Comparison of ENCODE assay signal across 25 mouse cellular contexts in genomic region chr8:120120951-120121350, GRCm38 (mm10). TPM values are rescaled to one million over a fixed set of nuclear protein-coding genes. Genes with fewer than 3 reads are reported as not detected.
DNase-seq lines count a peak whose midpoint lies in the region; ATAC-seq and TF ChIP-seq lines count a peak whose summit lies in the region.
"Had no signal": no experiment of that assay in that cellular context is flagged by ENCODE, and none has a peak within 500 bp of the region (broad histone marks: within the 10 kb centered on the region; RNA-seq: fewer than 3 reads in every experiment).

No protein-coding gene starts in this region.

- H3K36me3 ChIP-seq in heart, embryonic 10.5 days, result peaks cover 6% of the 10 kb centered on the region; the same call in 1 of the 2 replicates
- no peaks in the 10 kb centered on the region for H3K36me3 ChIP-seq in heart, postnatal 0 days (replicated peaks; ENCODE audit: control insufficient read depth, insufficient read depth, low read length)
- no peaks in the 10 kb centered on the region for H3K36me3 ChIP-seq in stomach, postnatal 0 days (ENCODE audit: control insufficient read depth, insufficient read depth, low read length)
- H3K36me3 ChIP-seq: lung, embryonic 15.5 days; stomach, embryonic 15.5 days had no signal

- 57% methylated on average over 5 of the region's 5 CpGs for WGBS in heart, embryonic 10.5 days
- 38% methylated on average over 5 of the region's 5 CpGs for WGBS in heart, postnatal 0 days
- 22% methylated on average over 5 of the region's 5 CpGs for WGBS in stomach, postnatal 0 days

- no peaks in the 10 kb centered on the region for H3K9me3 ChIP-seq in heart, embryonic 10.5 days
- no peaks in the 10 kb centered on the region for H3K9me3 ChIP-seq in heart, postnatal 0 days (replicated peaks; ENCODE audit: control insufficient read depth, low read length)
- H3K9me3 ChIP-seq in stomach, postnatal 0 days (ENCODE audit: control insufficient read depth, low read length), result no peaks in the 10 kb centered on the region
- H3K9me3 ChIP-seq: lung, embryonic 15.5 days; stomach, embryonic 15.5 days had no signal

- peak overlapping the region; percentile 89 for H3K27ac ChIP-seq in heart, embryonic 10.5 days
- H3K27ac ChIP-seq in heart, postnatal 0 days (ENCODE audit: low read depth), result peak overlapping the region; percentile 49; the same call in 1 of the 2 replicates
- H3K27ac ChIP-seq in stomach, postnatal 0 days (replicated peaks), result no peak overlapping the region
- H3K27ac ChIP-seq: hindbrain, embryonic 14.5 days; liver, embryonic 14.5 days; lung, embryonic 15.5 days; macrophage; stomach, embryonic 15.5 days had no signal

- no peak for TF ChIP-seq CTCF in heart, postnatal 0 days (IDR thresholded peaks at IDR 0.05; ENCODE audit: low read depth)
- TF ChIP-seq CTCF in stomach, postnatal 0 days (IDR thresholded peaks at IDR 0.05; ENCODE audit: low read depth), result no peak

- no peak for TF ChIP-seq EP300 in heart, postnatal 0 days (IDR thresholded peaks at IDR 0.05; ENCODE audit: low read depth)
- TF ChIP-seq EP300 in stomach, postnatal 0 days (optimal IDR thresholded peaks at IDR 0.05), result no peak

- intact Hi-C loops in heart, postnatal 25 days (cut with DNase I), result no loop called here
- intact Hi-C loops in heart, postnatal 10 days (cut with DNase I), result no loop called here

- H3K4me3 ChIP-seq in heart, embryonic 10.5 days, result no peak overlapping the region
- H3K4me3 ChIP-seq in heart, postnatal 0 days (ENCODE audit: low read depth, low read length), result no peak overlapping the region
- no peak overlapping the region for H3K4me3 ChIP-seq in stomach, postnatal 0 days (ENCODE audit: low read depth, low read length)
- H3K4me3 ChIP-seq: heart, adult 2 months; lung, embryonic 15.5 days; stomach, embryonic 15.5 days had no signal

- H3K9ac ChIP-seq in heart, postnatal 0 days (replicated peaks; ENCODE audit: low read depth, low read length), result no peak overlapping the region
- H3K9ac ChIP-seq in stomach, postnatal 0 days (ENCODE audit: low read length), result no peak overlapping the region
- H3K9ac ChIP-seq: forebrain, postnatal 0 days; hindbrain, embryonic 14.5 days; liver, embryonic 14.5 days; lung, embryonic 15.5 days; stomach, embryonic 15.5 days had no signal

- H3K27me3 ChIP-seq in heart, embryonic 10.5 days (ENCODE audit: insufficient read depth, poor library complexity, severe bottlenecking), result peaks cover 19% of the 10 kb centered on the region
- H3K27me3 ChIP-seq in heart, postnatal 0 days (ENCODE audit: control insufficient read depth, insufficient read depth, low read length), result no peaks in the 10 kb centered on the region
- H3K27me3 ChIP-seq in stomach, postnatal 0 days (ENCODE audit: control insufficient read depth, insufficient read depth, low read length), result no peaks in the 10 kb centered on the region

- peaks cover 80% of the 10 kb centered on the region for H3K4me1 ChIP-seq in heart, embryonic 10.5 days
- peaks cover 60% of the 10 kb centered on the region for H3K4me1 ChIP-seq in heart, postnatal 0 days (ENCODE audit: control insufficient read depth, insufficient read depth)
- peaks cover 2% of the 10 kb centered on the region; the same call in 1 of the 2 replicates for H3K4me1 ChIP-seq in stomach, postnatal 0 days (replicated peaks; ENCODE audit: control insufficient read depth, insufficient read depth)

- 0 out of 2 replicates have a peak, but pooled peaks have one; percentile 20 for ATAC-seq in heart, postnatal 0 days (ENCODE audit: insufficient read depth, low read depth)
- ATAC-seq in stomach, postnatal 0 days (ENCODE audit: low FRiP score, low TSS enrichment), result peak; percentile 19; the same call in 1 of the 2 replicates
- ATAC-seq: forebrain, postnatal 0 days; intestine, embryonic 16.5 days had no signal

- no peak for DNase-seq in heart, embryonic 10.5 days (ENCODE audit: low spot score)
- DNase-seq in heart, postnatal 25 days (ENCODE audit: low spot score), result no peak
- peak; percentile 45 for DNase-seq in heart, postnatal 0 days (ENCODE audit: low spot score)
- DNase-seq in heart, postnatal 10 days, result no peak
- DNase-seq in adrenal gland, adult 8-10 months, result peak; percentile 57
- no peak for DNase-seq in stomach, postnatal 0 days (ENCODE audit: low spot score)
- DNase-seq in layer of hippocampus, adult 8-10 months (ENCODE audit: low spot score in 2 of 2), result no peak
- no peak for DNase-seq in testis, postnatal 10 days (ENCODE audit: low spot score)
- DNase-seq: cerebellum, adult 11-12 months; cerebellum, postnatal 25 days; embryo, embryonic 11 days; forebrain, postnatal 0 days; layer of hippocampus, postnatal 36 days; retina, postnatal 1 day had no signal

- peak overlapping the region; percentile 22; the same call in 1 of the 2 replicates for H3K4me2 ChIP-seq in heart, postnatal 0 days (ENCODE audit: low read depth, low read length)
- H3K4me2 ChIP-seq in stomach, postnatal 0 days (replicated peaks; ENCODE audit: low read depth), result no peak overlapping the region
- H3K4me2 ChIP-seq: hindbrain, embryonic 14.5 days; lung, embryonic 15.5 days; midbrain, embryonic 11.5 days; stomach, embryonic 15.5 days had no signal

RNA-seq across cellular contexts. Expression of gene 6430548M08Rik, which starts 7.0 kb away (rescaled TPM):
- 8.2 and 11.9 TPM in 2 replicates for polyA plus RNA-seq in heart, embryonic 10.5 days (2016; fragmentation: Nextera tagmentation; extraction: Ambion mirVana)
- 10 to 100 TPM; 11.5 to 16.7 TPM for total RNA-seq in heart, postnatal 25 days (2021)
- 14.5 and 22.2 TPM in 2 replicates for total RNA-seq in heart, postnatal 0 days (2014; rRNA removed; ENCODE audit: low replicate concordance)
- 7.1 and 8.4 TPM in 2 replicates for polyA plus RNA-seq in heart, postnatal 0 days (2015; fragmentation: Nextera tagmentation; extraction: Ambion mirVana)
- total RNA-seq in heart, postnatal 10 days (2021), result 10 to 100 TPM; 18.7 to 20.1 TPM
- 100 to 1,000 TPM; 110 to 182 (median 142) TPM for total RNA-seq in adrenal gland, adult 8-10 months (2022)
- 13.2 and 13.8 TPM in 2 replicates for polyA plus RNA-seq in stomach, postnatal 0 days (2015; fragmentation: Nextera tagmentation; extraction: Ambion mirVana)
- 100 to 1,000 TPM; 152 to 193 (median 182) TPM for total RNA-seq in layer of hippocampus, adult 8-10 months (2022)

RNA-seq across cellular contexts. Expression of gene Zdhhc7, which starts 19.7 kb away (rescaled TPM):
- polyA plus RNA-seq in heart, embryonic 10.5 days (2016; fragmentation: Nextera tagmentation; extraction: Ambion mirVana), result 35.5 and 37.3 TPM in 2 replicates
- 10 to 100 TPM; 35.4 to 36.4 TPM for total RNA-seq in heart, postnatal 25 days (2021)
- total RNA-seq in heart, postnatal 0 days (2014; rRNA removed; ENCODE audit: low replicate concordance), result 57.6 and 86.8 TPM in 2 replicates
- 33.5 and 35.2 TPM in 2 replicates for polyA plus RNA-seq in heart, postnatal 0 days (2015; fragmentation: Nextera tagmentation; extraction: Ambion mirVana)
- 10 to 100 TPM; 38.0 to 43.6 TPM for total RNA-seq in heart, postnatal 10 days (2021)
- total RNA-seq in adrenal gland, adult 8-10 months (2022), result 10 to 100 TPM; 50.1 to 70.1 (median 55.6) TPM
- polyA plus RNA-seq in stomach, postnatal 0 days (2015; fragmentation: Nextera tagmentation; extraction: Ambion mirVana), result 24.3 and 24.4 TPM in 2 replicates
- 10 to 100 TPM; 28.4 to 37.8 (median 32.3) TPM for total RNA-seq in layer of hippocampus, adult 8-10 months (2022)

RNA-seq across cellular contexts. Expression of gene Fam92b, which starts 56.3 kb away (rescaled TPM):
- 0.16 and 0.31 TPM in 2 replicates for polyA plus RNA-seq in heart, embryonic 10.5 days (2016; fragmentation: Nextera tagmentation; extraction: Ambion mirVana)
- total RNA-seq in heart, postnatal 25 days (2021), result not detected
- not detected in 2 replicates for total RNA-seq in heart, postnatal 0 days (2014; rRNA removed; ENCODE audit: low replicate concordance)
- polyA plus RNA-seq in heart, postnatal 0 days (2015; fragmentation: Nextera tagmentation; extraction: Ambion mirVana), result 0.44 TPM in 1 of 2 replicates, not detected in the other
- total RNA-seq in heart, postnatal 10 days (2021), result not detected
- 1 to 10 TPM in 3 of 4 experiments, under 1 TPM in 1; 0.99 to 4.1 (median 2.6) TPM for total RNA-seq in adrenal gland, adult 8-10 months (2022)
- 0.18 and 0.33 TPM in 2 replicates for polyA plus RNA-seq in stomach, postnatal 0 days (2015; fragmentation: Nextera tagmentation; extraction: Ambion mirVana)
- 1 to 10 TPM in 1 of 4 experiments, under 1 TPM in 2, not detected in 1; 0.41 to 1.1 (median 0.43) TPM for total RNA-seq in layer of hippocampus, adult 8-10 months (2022)
- total RNA-seq: gastrocnemius, adult 8-10 months; heart, adult 2 months had no signal
- polyA plus RNA-seq: C2C12; limb, embryonic 14.5 days; liver, embryonic 14.5 days; macrophage had no signal

Comparison
In these comparisons a context has a peak if more than half of its experiments do, and no peak if none do; other contexts are left out.
1. DNase-seq: peak in heart, postnatal 0 days (single experiment) and adrenal gland, adult 8-10 months (single experiment); none in heart, embryonic 10.5 days (single experiment), heart, postnatal 25 days (single experiment), heart, postnatal 10 days (0 of 2), stomach, postnatal 0 days (single experiment), layer of hippocampus, adult 8-10 months (0 of 2) and testis, postnatal 10 days (single experiment).